Mouse (Mus musculus) heart, postnatal 0 days (tissue): ENCODE results near the gene Ptpn6.

Source experiments
- CTCF ChIP-seq: IDR thresholded peaks from 2 replicates; pipeline ENCODE4 v1.5.1; 2016; ENCODE audit warnings: antibody characterized with exemption, control low read depth, low read depth
- EP300 ChIP-seq: IDR thresholded peaks from 2 replicates; pipeline ENCODE4 v1.6.1; 2016; ENCODE audit warnings: antibody characterized with exemption, low read depth

- TF ChIP-seq EP300 (no peak), CTCF (no peak)
Measured at GRCm38 (mm10) chr6:124672100-124672499, 66.4 kb downstream of the Ptpn6 start.
